Mouse (Mus musculus) layer of hippocampus, adult 8-10 months (tissue): ENCODE measurements around the gene Atp6v1e1. TPM values are rescaled to one million over a fixed set of nuclear protein-coding genes. Genes with fewer than 3 reads are reported as not detected.
A peak's percentile ranks its signal among the peaks of the same experiment; 100 is the strongest.
"Not testable (repeated sequence)": the region's sequence is repeated elsewhere in the genome, so short reads cannot be mapped to it uniquely, and the experiment has no call there.

Source experiments
- DNase-seq, 2 experiments: peaks; one replicate each; pipeline ENCODE4 v3.0.0; 2022; ENCODE audit warnings: low spot score in 2 of 2
- total RNA-seq, 4 experiments: library from RNA; stranded (reverse); gene quantifications; 2 replicates each; pipeline ENCODE4 v1.2.4; 2022

Gene Atp6v1e1
- total RNA-seq, 4 experiments from 2014 or later = 467 to 514 (median 483) TPM

DNA sequence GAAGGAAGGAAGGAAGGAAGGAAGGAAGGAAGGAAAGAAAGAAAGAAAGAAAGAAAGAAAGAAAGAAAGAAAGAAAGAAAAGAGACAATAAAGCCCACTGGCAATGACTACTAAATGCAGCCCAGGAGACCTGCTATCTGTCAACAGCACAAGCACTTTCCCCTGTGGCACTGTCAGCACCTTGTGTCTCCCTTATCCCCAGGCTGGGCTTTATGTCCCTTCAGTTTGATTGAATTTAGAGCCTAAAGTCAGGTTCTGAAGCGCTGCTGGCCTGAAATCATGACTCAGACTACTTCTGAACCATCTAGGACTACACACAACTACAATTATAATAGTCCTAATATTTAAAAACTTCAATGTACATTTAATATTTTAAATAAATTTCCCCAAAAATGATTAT, 1.7 kb downstream of the Atp6v1e1 start:
- DNase-seq = no peak

DNA sequence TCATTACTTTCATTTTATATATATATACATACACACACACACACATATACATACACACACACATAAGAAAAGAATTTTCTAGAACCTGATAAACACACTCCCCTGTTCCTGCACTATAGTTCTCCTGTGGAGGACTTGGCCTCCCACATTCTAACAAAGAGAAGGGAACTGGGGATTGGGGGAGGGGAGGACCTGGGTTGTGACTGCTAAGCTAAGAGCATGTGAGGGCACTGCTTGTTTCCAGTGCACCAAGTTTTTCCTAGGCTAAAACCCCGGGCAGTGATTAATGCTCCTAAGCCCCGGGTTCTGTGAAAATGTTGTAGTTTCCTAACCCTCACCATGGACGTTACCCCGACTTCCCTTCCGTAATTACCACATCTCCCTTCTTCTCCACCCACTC, 2.4 kb downstream of the Atp6v1e1 start:
- no peak for DNase-seq

DNA sequence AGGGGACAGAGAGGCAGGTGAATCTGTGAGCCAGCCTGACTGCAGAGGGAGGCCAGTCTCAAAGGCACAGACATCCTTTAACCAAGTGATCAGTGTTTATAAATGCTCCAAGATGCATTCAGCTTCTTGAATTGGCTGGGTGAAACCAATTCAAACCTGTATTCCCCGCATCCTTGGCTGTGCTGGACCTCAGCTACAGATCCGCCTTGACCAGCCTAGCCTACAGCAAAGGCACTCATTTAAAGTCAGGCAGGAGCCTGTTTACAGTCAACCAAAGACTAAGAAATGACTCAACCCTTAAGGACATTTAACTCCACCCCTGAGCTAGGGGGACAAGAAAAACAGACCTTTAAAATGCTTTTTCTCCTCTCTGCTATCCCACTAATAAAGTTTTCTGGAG, 3.3 kb downstream of the Atp6v1e1 start:
- no peak for DNase-seq

DNA sequence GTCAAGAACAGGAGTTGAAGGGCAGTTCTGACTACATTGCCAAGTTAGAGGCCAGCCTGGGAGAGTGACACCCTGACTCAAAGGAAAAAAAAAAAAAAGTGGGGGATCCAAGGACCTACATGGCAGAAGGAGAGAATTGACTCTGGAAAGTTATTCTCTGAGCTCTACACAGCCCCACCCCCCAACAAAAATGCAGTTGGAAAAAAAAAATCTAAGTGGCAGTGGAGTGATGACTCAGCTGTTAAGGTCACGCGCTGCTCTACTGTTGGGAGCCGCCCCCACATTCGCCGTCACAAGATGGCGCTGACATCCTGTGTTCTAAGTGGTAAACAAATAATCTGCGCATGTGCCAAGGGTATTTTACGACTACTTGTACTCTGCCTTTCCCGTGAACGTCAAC, 10.6 kb downstream of the Atp6v1e1 start:
- DNase-seq = not testable (repeated sequence)

DNA sequence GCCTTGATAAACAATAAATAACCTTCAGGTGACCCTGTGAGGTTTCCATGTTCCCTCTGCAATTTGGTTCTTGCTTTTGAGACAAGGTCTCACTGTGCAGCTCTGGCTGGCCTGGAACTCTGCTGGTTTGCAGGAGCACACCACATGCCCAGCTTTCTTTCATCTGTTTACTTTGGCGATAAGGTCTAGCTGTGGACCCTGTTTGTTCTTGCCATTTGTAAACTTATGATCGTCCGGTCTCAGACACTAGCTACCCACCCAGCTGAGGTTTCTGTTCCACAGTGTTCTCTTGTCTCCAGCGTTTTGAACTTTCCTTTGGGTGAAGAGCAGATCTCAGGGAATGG, 14.9 kb downstream of the Atp6v1e1 start:
- no peak for DNase-seq

DNA sequence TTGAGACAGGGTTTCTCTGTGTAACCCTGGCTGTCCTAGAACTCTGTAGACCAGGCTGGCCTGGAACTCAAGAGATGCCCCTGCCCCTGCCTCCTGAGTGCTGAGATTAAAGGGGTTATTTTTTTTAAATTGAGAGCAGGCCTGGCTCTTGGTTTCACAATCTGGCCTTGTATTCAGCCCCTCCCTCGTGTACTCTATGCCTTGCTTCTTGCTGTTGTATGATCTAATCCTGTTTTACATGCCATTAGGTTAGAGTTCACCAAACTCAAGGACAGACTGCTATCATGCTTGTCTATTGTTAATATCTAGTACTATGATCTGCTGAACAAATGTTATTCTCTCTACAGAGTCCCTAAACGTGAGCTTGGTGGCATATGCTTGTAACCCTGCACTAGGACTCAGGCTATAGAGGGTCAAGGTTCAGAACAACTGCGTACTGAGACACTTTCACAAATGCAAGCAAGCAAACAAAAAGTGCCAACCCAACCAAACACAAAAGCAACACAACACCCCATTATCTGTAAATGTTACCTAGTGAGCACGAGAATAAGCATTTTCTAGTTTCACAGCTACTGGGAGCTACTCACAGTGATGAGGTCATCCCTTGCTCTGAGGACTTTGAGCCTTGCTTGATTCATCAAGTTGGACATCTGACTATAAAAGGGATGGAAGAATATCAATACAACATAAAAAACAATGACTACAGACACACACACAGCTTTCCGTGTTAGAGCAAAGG, 15.4 kb downstream of the Atp6v1e1 start:
- no peak for DNase-seq

DNA sequence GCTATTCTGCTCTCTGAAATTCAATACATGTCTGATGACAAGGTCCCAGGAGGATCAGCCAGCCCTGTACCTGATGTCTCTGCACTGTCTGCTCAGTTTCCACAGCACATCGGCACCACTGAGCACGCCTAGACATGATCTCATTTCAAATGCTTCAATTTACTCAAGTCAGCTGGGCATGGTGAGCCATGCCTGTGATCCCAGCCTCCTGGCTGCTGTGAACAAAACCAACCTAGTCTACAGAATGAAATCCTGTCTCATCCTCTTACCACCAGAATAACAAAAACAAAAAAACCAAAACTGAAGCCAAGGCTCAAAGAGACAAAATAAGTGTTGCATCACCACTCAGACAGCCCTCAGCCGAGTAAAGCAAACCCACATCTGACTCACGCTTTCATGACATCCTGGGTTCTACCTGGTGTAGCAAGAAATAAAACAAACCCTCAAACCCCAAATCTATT, 23.0 kb downstream of the Atp6v1e1 start:
- DNase-seq = peak in 1 of 2 experiments; percentile 26

DNA sequence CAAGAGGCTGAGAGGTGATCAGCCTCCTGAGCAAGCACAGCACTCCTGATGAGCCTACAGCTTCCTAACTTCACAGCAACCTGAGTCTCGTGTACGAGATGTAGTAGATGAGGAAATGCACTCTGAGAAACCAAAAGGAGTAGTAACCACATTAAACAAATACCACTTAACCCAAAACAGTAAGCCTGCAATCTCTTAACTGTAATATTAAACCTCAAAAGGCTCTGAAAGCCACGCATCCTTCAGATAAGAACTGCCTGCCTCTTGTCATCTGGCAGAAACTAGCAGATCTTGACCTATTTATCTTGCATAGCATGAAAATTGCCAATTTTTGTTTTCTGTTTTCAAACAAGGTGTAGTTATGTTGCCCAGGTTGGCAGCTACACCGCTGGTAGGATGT, 23.7 kb downstream of the Atp6v1e1 start:
- DNase-seq = no peak

DNA sequence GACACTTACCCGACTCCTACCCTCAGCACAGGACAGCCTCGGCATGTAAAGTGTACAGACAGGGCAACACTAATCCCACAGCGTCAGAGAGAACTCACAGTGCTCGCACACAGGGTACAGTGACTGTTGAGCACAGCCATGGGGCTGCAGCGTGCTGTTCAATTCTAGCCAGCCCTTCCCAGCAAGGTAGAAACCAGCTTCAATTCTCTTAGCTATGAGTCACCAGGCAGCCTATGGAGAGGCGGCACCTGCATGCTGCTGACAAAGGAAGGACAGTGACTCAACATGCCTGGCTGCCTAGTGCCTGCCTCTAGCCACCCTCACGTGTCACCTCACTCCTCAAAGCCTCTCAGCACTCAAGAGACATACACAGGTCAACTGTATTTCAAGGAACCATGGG, 24.6 kb downstream of the Atp6v1e1 start:
- no peak for DNase-seq

DNA sequence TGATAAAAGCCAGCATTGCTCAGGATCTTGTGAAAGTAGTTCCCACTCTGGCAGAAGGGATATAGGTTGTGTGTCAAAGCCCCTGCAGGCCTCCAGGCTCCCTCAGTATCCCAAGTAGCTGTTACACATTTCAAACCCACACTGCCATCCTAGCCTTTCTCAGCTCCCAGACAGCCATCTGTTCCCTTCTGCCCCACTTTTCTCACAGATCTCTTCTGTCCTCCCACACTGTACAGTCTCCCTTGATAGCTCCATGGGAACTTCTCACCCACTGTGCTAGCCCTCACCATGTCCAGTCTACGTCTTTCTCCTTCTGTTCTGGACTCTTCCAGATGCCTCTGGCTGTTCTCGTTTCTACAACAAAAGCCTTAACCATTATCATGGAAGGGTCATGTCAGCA, 26.5 kb downstream of the Atp6v1e1 start:
- DNase-seq = peak in 1 of 2 experiments; percentile 45

DNA sequence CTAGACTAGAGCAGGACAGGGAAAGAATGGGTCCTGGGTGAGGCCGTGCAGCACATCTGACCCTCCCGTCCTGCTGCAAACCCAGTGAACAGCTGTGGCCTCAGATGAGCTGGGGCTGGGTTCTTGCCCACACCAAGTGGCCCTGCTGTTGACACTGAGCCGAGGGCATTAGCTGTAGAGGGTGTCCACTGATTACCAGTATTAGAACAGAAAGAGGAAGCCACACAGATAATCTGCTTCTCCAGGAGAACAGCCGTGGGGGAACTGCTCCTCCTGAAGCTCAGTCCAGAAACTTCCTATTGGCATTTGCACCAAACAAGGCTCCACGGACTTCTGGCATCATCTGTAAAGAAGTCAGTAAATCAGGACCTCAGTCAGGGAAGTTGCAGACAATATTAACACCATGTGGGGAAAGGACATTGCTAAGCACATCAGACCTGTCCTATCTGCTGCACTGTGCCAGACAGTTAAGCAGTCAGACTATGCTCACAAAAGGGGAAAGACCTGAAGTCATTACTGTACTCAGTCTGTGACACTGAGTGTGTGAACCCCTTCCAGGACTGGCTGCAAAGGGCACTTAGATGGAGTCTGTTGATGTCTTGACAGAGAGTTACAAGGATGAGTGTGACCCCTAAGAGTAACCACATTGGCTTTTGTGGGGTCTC, 27.0 kb downstream of the Atp6v1e1 start:
- no peak for DNase-seq

DNA sequence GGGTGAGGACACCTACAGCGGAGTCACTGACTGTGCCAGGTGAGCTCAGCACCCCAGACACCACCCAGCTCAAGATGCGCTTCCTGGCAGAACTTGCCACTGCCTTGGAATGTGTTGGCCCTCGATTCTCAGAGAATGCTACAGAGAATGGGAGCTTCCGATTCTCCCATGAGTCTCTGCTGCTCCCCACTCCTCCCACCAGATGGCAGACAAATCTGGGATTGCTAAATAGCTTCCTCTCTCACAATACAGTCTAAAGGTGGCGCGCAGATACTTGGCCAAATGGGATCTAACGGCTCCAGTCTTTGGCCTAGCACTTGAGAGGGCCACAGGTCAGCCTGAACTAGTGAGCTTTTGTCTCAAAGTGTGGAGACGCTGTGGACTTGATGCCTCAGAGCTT, 29.6 kb downstream of the Atp6v1e1 start:
- peak in 1 of 2 experiments; percentile 40 for DNase-seq

DNA sequence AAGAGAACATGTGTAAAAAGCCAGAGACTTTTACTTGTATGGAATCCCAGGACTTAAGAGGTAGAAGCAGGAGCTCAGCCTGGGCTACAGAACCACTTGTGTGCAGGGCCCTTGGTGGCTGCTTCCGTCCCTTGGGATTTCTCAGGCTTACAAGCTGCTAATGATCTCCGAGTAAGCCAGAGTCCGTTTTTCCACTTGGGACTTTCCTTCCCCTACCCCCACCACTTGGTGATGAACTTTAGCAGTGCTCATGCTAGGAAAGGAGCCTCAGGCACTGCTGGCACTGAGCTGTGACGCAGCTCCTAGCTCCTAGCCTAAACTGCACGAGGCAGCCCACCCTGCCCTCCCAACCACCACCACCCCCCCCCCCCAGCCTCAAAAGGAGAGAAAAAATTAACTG, 31.9 kb downstream of the Atp6v1e1 start:
- DNase-seq = no peak

DNA sequence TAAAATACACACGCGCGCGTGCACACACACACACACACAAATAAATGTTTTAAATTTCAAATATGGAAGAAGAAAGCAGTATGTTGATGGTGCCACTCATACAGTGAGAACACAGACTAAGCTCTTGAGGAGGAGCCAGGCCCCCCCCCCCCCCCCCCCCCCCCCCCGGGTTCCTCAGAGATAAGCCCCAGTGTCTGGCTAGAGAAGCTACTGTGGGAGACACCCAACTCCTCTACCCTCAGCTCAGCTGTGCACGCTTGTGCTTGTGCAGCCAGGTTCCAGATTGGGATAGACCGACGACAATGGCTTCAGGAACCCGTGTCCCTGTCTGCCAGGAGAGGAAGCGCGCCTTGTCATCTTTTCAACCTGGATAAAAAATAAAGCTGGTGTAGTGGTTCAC, 32.4 kb downstream of the Atp6v1e1 start:
- DNase-seq = no peak

DNA sequence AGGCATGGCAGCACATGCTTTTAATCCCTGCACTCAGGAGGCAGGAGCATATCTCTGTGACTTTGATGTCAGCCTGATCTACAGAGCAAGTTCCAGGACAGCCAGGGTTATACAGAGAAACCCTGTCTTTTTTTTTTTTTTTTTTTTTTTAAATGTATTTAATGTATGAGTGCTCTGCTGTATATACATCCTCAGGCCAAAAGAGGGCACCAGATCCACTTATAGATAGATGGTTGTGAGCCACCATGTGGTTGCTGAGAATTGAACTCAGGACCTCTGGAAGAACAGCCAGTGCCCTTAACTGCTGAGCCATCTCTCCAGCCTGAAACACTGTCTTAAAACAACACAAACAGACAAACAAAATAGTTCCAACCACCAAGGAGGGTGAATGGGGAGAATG, 33.7 kb downstream of the Atp6v1e1 start:
- no peak for DNase-seq

DNA sequence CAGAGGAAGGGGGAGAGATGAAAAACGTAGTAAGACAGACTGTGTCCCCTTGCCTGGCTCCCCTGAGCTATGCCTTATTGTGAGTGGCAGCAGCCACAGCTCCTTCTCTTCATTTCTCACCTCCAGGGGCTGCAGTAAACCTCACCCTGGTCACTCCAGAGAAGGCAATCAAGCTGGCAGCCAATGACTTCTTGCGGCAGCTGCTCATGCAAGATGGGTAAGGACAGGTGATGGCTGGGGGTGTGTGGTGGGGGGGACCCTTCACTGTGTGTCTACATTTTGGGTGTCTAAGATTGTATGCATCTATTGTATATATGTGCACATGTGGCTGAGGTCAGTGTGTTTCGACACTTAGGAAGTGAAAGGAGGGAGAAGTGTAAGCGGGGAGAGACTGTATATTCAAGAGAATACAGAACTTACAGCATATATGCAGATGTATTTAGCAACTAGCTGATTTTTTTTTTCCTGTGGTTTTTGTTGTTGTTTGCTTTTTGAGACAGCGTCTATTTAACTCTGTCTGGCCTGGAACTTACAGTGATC, 34.5 kb downstream of the Atp6v1e1 start:
- DNase-seq = no peak

DNA sequence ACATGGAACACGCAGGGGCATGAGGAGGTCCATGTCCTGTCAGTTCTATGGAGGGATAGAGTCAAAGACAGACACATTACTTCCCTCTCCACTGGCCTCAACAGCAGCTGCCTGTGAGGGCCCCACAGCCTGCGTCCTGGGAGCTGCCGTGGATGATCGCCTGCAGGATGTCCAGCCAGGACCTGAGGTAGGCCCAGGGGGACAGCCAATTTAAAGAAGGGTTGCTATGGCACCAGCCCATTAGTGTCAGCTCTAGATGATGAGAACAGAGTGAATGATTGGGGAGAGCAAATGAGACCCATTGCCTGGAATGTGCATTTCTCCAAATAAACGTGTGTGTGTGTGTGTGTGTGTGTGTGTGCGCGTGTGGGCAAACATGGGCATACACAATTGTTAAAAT, 38.2 kb downstream of the Atp6v1e1 start:
- no peak for DNase-seq

DNA sequence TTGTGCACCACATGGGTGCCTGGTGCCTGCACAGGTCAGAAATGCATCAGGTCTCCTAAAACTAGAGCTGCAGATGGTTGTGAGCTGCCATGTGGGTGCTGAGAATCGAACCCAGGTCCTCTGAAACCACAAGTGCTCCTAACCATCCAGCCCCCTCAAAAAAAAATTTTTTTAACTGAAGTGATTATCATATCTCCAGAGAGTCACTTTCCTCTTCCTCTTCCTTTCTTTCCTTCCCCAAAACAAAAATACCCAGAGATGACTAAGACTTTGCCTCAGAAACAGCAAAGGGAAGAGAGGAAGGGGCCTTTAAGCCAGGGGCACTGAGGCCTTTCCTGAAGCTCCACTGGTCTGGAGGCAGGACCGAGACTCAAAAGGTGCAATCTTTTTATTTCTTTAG, 39.6 kb downstream of the Atp6v1e1 start:
- no peak for DNase-seq

DNA sequence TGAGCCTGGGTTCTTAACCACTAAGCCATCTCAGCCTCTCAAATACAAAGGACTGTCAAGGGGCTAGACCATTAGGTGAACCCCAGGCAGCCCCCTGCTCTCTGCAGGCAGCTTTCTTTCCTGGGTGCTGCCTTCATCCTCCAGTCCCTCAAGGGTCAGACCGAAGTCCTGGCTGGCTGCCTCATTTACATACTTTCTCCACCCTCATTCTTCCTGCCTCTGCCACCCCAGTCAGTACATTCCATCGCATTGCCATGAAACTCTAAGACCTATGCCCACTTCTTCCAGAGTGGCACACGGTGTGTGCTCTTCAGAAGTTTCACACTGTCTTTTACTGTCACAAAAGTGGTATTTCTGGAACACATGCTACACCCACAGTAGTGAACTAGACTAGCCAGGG, 44.4 kb downstream of the Atp6v1e1 start:
- DNase-seq = no peak

DNA sequence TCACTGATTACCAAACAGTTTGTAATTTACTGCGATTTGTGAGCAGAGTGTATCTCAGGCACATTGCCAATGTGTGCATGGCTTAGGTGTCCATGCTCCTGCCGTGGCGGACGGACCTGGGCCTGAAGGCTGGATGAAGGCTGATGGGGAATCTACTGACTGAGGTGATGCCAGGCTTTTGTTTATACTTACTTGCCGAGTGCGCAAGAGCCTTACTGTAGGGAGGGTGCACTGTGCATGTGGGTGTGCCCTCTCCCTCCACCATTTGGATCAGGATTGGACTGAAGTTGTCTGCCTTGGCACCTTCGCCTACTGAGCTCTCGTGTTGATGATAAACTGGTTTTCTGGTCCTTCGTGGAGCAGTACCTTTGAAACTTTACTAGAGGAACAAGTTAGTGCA, 45.1 kb downstream of the Atp6v1e1 start:
- no peak for DNase-seq

DNA sequence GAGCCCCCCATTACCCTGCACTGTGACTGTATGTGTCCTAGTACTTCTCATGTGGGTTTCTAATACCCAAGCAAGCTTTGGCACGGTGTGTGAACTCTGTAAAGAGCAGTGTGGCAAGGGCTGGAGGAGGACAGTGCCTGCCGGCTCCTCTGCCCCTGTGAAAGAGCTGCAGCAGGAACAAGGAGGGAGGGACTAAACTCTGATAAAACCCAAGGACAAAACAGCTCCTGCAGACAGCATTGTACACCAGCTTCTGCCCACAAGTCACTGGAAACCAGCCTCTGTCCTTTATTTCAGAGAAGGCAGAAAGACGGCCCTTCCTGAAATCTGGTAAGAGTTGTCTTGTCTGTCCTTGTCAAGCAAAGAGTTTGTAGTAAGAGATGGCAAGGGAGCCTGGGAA, 46.3 kb downstream of the Atp6v1e1 start:
- no peak for DNase-seq

DNA sequence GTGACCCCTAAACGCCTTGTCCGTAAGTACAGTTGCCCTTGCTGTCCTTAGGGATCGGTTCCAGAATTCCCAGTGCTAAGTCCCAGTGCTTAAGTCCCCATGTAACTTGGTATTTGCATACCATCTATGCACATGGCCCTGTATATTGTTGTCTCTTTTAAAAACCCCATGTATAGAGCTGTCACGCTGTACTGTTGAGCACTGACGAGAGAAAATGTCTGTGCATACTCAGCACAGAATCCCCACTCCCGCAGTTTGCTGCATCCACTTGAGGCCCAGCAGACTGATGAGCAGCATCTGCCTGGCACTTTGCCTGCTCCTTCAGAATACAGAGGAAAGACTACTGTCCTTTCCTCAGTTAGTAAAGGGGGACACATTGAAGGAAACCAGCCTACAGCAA, 48.8 kb downstream of the Atp6v1e1 start:
- no peak for DNase-seq

DNA sequence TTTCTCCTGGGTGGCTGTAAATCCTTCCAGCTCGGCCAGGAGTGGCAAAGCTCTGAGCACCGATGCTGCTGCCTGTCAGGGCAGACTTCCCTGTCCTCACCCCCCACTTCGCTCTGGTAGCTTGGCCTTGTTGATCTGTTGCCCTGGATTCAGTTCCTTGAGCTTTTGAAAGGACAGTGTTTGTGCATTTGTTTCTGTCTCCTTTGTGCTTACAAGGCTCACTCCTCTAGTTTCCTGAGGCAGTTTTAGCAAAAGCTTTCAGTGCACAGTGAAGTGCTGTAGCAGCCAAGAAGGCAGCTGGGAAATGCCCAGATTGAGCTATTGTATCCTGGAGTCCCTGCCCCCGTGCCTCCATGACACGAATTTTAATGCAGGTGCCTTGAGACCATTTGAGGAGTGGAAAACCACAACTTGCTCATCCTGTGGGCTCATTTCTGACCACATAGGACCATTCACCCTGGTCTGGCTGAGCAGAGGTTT, 49.4 kb downstream of the Atp6v1e1 start, which contains the start of gene Slc25a18:
Slc25a18 (plus strand) TSS at position 430 of the 480 bp plus-strand sequence.
- peak; percentile 52 to 70 for DNase-seq
